Mouse (Mus musculus) midbrain, embryonic 16.5 days (tissue): ENCODE results near the gene Etnk2. TPM values are rescaled to one million over a fixed set of nuclear protein-coding genes. Genes with fewer than 3 reads are reported as not detected.
"Not testable (repeated sequence)": the region's sequence is repeated elsewhere in the genome, so short reads cannot be mapped to it uniquely, and the experiment has no call there.

Experiments used
- ATAC-seq: fragments of 200-750 bp; cut with Nextera tagmentation; 2 replicates; pipeline ENCODE4 v1.8.0; 2017; ENCODE audit warnings: moderate TSS enrichment
- H3K27ac ChIP-seq: fragments of 300-500 bp; sonication (generic); 2 replicates; pipeline ENCODE4 v1.5.1; 2014; ENCODE audit warnings: mild to moderate bottlenecking, low read length, mixed read lengths
- H3K27me3 ChIP-seq: fragments of 300-500 bp; sonication (generic); 2 replicates; pipeline ENCODE4 v1.6.1; 2014; ENCODE audit warnings: low read depth, low read length, mixed read lengths; ENCODE audit not compliant: control insufficient read depth, insufficient read depth
- H3K36me3 ChIP-seq: fragments of 300-500 bp; sonication (generic); 2 replicates; pipeline ENCODE4 v1.6.1; 2014; ENCODE audit warnings: mild to moderate bottlenecking, low read length, moderate library complexity, mixed read lengths; ENCODE audit not compliant: control insufficient read depth, insufficient read depth
- H3K4me1 ChIP-seq: fragments of 300-500 bp; sonication (generic); 2 replicates; pipeline ENCODE4 v1.6.1; 2014; ENCODE audit warnings: mild to moderate bottlenecking, low read length, mixed read lengths; ENCODE audit not compliant: control insufficient read depth, insufficient read depth
- H3K4me2 ChIP-seq: fragments of 300-500 bp; sonication (generic); 2 replicates; pipeline ENCODE4 v1.6.1; 2014; ENCODE audit warnings: mild to moderate bottlenecking, low read length, mixed read lengths
- H3K4me3 ChIP-seq: fragments of 300-500 bp; sonication (generic); 2 replicates; pipeline ENCODE4 v1.5.1; 2014; ENCODE audit warnings: low read depth, mild to moderate bottlenecking, low read length, moderate library complexity, mixed read lengths
- H3K9ac ChIP-seq: fragments of 300-500 bp; sonication (generic); 2 replicates; pipeline ENCODE4 v1.6.1; 2014; ENCODE audit warnings: low read depth, low read length, mixed read lengths
- H3K9me3 ChIP-seq: fragments of 300-500 bp; sonication (generic); replicated peaks from 2 replicates; pipeline ENCODE4 v1.6.1; 2014; ENCODE audit warnings: mild to moderate bottlenecking, low read length, mixed read lengths; ENCODE audit not compliant: control insufficient read depth, poor library complexity, severe bottlenecking
- WGBS: fragments of 180-500 bp; shearing (Covaris S2); extraction: QIAGEN DNeasy Blood & Tissue Kit; methylation state at CpG from one replicate; pipeline ENCODE4 v1.1.7; 2014; 5-methylcytosine and 5-hydroxymethylcytosine counted together
- polyA plus RNA-seq: library from polyadenylated mRNA; unstranded; fragments of >200 nt; fragmentation: Nextera tagmentation; extraction: Ambion mirVana; gene quantifications from 2 replicates; pipeline ENCODE4 v1.2.1, GENCODE M21; 2015

Gene Etnk2
- polyA plus RNA-seq, 1 experiment from 2014 or later = 26.5 TPM

GRCm38 (mm10) chr1:133328299-133328795 lies 35.0 kb upstream of the Etnk2 start:
- no peaks in the 10 kb centered on the region for H3K27me3 ChIP-seq
- ATAC-seq = no peak
- H3K9me3 ChIP-seq = no peaks in the 10 kb centered on the region

GRCm38 (mm10) chr1:133328896-133329637 lies 34.3 kb upstream of the Etnk2 start:
- H3K4me2 ChIP-seq = peak overlapping the region; percentile 61
- 10% methylated on average over 30 of the region's 34 CpGs for WGBS
- no peaks in the 10 kb centered on the region for H3K27me3 ChIP-seq
- H3K4me3 ChIP-seq = peak overlapping the region; percentile 27
- no peaks in the 10 kb centered on the region for H3K36me3 ChIP-seq
- peaks cover 21% of the 10 kb centered on the region for H3K4me1 ChIP-seq
- H3K9ac ChIP-seq = peak overlapping the region; percentile 54
- ATAC-seq = no peak; the same call in 1 of the 2 replicates
- no peaks in the 10 kb centered on the region for H3K9me3 ChIP-seq
- H3K27ac ChIP-seq = no peak overlapping the region

More at GRCm38 (mm10) chr1:133328299-133328795, 35.0 kb upstream of the Etnk2 start:
- Histone ChIP-seq H3K4me1 (peaks cover 21% of the 10 kb centered on the region), H3K4me2 (no peak overlapping the region), H3K9ac (no peak overlapping the region), H3K4me3 (no peak overlapping the region), H3K27ac (no peak overlapping the region), H3K36me3 (no peaks in the 10 kb centered on the region)
- 47% methylated on average over 6 of the region's 6 CpGs for WGBS

GRCm38 (mm10) chr1:133329638-133329964 lies 33.8 kb upstream of the Etnk2 start:
- no peaks in the 10 kb centered on the region for H3K27me3 ChIP-seq
- ATAC-seq = no peak
- H3K9ac ChIP-seq = peak overlapping the region; percentile 54
- no peak overlapping the region for H3K27ac ChIP-seq
- peaks cover 21% of the 10 kb centered on the region for H3K4me1 ChIP-seq
- H3K36me3 ChIP-seq = no peaks in the 10 kb centered on the region
- peak overlapping the region; percentile 27 for H3K4me3 ChIP-seq
- 19% methylated on average over 7 of the region's 7 CpGs for WGBS
- H3K4me2 ChIP-seq = peak overlapping the region; percentile 61
- no peaks in the 10 kb centered on the region for H3K9me3 ChIP-seq

GRCm38 (mm10) chr1:133331142-133331541 lies 32.2 kb upstream of the Etnk2 start:
- ATAC-seq = peak; percentile 90
- H3K4me3 ChIP-seq = no peak overlapping the region
- H3K36me3 ChIP-seq = no peaks in the 10 kb centered on the region
- no peaks in the 10 kb centered on the region for H3K27me3 ChIP-seq
- peak overlapping the region; percentile 38 for H3K27ac ChIP-seq
- peaks cover 21% of the 10 kb centered on the region for H3K4me1 ChIP-seq
- WGBS = 23% methylated on average over 3 of the region's 3 CpGs
- no peak overlapping the region for H3K9ac ChIP-seq
- no peaks in the 10 kb centered on the region for H3K9me3 ChIP-seq
- H3K4me2 ChIP-seq = no peak overlapping the region

GRCm38 (mm10) chr1:133332656-133333430 lies 30.5 kb upstream of the Etnk2 start:
- H3K36me3 ChIP-seq = no peaks in the 10 kb centered on the region
- no peaks in the 10 kb centered on the region for H3K27me3 ChIP-seq
- H3K4me2 ChIP-seq = no peak overlapping the region
- no peak overlapping the region for H3K9ac ChIP-seq
- H3K9me3 ChIP-seq = no peaks in the 10 kb centered on the region
- no peak overlapping the region for H3K27ac ChIP-seq
- 89% methylated on average over 11 of the region's 11 CpGs for WGBS
- H3K4me1 ChIP-seq = peaks cover 21% of the 10 kb centered on the region
- no peak for ATAC-seq
- H3K4me3 ChIP-seq = no peak overlapping the region

GRCm38 (mm10) chr1:133333937-133334336 lies 29.4 kb upstream of the Etnk2 start:
- H3K27ac ChIP-seq = no peak overlapping the region
- 31% methylated on average over 6 of the region's 6 CpGs for WGBS
- H3K4me1 ChIP-seq = peaks cover 16% of the 10 kb centered on the region
- no peak overlapping the region for H3K4me3 ChIP-seq
- no peak overlapping the region for H3K9ac ChIP-seq
- no peak for ATAC-seq
- H3K9me3 ChIP-seq = no peaks in the 10 kb centered on the region
- H3K4me2 ChIP-seq = no peak overlapping the region
- H3K27me3 ChIP-seq = no peaks in the 10 kb centered on the region
- H3K36me3 ChIP-seq = no peaks in the 10 kb centered on the region

- H3K9me3 ChIP-seq, H3K4me1 ChIP-seq, H3K27ac ChIP-seq, H3K9ac ChIP-seq, H3K4me3 ChIP-seq, H3K27me3 ChIP-seq, H3K4me2 ChIP-seq, ATAC-seq, H3K36me3 ChIP-seq: not testable (repeated sequence)
- 74% methylated on average over 1 of the region's 1 CpGs for WGBS
Measured at GRCm38 (mm10) chr1:133340403-133340802, 23.0 kb upstream of the Etnk2 start.

- ATAC-seq = no peak
- no peaks in the 10 kb centered on the region for H3K4me1 ChIP-seq
- no peak overlapping the region for H3K27ac ChIP-seq
- no peak overlapping the region for H3K9ac ChIP-seq
- no peaks in the 10 kb centered on the region for H3K9me3 ChIP-seq
- H3K27me3 ChIP-seq = no peaks in the 10 kb centered on the region
- H3K4me3 ChIP-seq = no peak overlapping the region
- H3K4me2 ChIP-seq = no peak overlapping the region
- no peaks in the 10 kb centered on the region for H3K36me3 ChIP-seq
- 97% methylated on average over 2 of the region's 2 CpGs for WGBS
Measured at GRCm38 (mm10) chr1:133344357-133344756, 19.0 kb upstream of the Etnk2 start.

- Histone ChIP-seq H3K9ac (no peak overlapping the region), H3K4me1 (no peaks in the 10 kb centered on the region), H3K27me3 (no peaks in the 10 kb centered on the region), H3K4me3 (no peak overlapping the region), H3K27ac (no peak overlapping the region), H3K9me3 (no peaks in the 10 kb centered on the region), H3K36me3 (no peaks in the 10 kb centered on the region), H3K4me2 (no peak overlapping the region)
- no peak for ATAC-seq
- 86% methylated on average over 9 of the region's 9 CpGs for WGBS
Measured at GRCm38 (mm10) chr1:133346531-133346930, 16.8 kb upstream of the Etnk2 start.
